Mouse (Mus musculus): ENCODE measurements around the gene Rbm33. TPM values are rescaled to one million over a fixed set of nuclear protein-coding genes. Genes with fewer than 3 reads are reported as not detected.

Rbm33 gene
- total RNA-seq (2014; rRNA removed), result 34.3 and 46.8 TPM in 2 replicates
- polyA plus RNA-seq (2015; fragmentation: Nextera tagmentation; extraction: Ambion mirVana), result 13.2 and 14.9 TPM in 2 replicates

DNA sequence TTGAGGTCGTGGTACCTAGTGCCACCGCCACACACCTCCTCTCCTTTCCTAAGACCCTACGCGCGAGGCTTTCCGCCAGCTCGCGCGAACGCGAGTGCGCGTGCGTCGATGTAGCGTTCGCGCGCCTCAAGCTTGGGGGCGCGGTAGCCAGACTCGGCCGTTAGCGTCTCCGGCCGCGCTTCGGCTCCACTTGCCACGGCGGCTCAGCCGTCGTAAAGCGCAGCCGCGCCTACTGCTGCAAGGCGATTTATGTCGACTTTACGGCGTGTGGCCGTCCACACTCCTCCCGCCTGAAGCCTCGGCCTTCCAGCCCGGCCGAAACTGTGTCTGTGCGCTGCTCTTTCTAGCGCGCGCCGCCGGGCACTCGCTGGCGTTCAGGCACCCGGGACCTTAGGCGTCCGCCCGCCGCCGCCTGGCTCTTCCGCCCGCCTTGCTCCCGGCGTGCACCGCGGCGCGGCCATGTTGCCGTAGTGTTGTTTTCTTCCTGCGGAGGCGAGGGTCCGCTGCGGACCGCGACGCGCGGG lies at the start of gene Rbm33:
Gene Rbm33, plus strand, starts transcription at position 400 of the 524 bp plus-strand sequence.
- H3K36me3 ChIP-seq (ENCODE audit: insufficient read depth, low read length), result no peaks in the 10 kb centered on the region
- ATAC-seq, result peak; percentile 95
- peak within 1 kb of the TSS; percentile 99 for H3K4me3 ChIP-seq (ENCODE audit: low read length)
- WGBS, result under 1% methylated on average over 76 of the region's 76 CpGs
- H3K4me2 ChIP-seq (ENCODE audit: low read depth, low read length), result peak within 1 kb of the TSS; percentile 80
- H3K4me1 ChIP-seq (ENCODE audit: insufficient read depth, low read length), result peaks cover 13% of the 10 kb centered on the region
- H3K9me3 ChIP-seq (ENCODE audit: low read length), result no peaks in the 10 kb centered on the region
- peak; percentile 98 for DNase-seq (ENCODE audit: low spot score)
- H3K9ac ChIP-seq (replicated peaks; ENCODE audit: low read length), result peak within 1 kb of the TSS; percentile 100
- TF ChIP-seq CTCF (IDR thresholded peaks at IDR 0.05; ENCODE audit: low read depth), result peak; percentile 27
- H3K27ac ChIP-seq, result peak within 1 kb of the TSS; percentile 100
- no peaks in the 10 kb centered on the region for H3K27me3 ChIP-seq (ENCODE audit: insufficient read depth, low read length)

DNA sequence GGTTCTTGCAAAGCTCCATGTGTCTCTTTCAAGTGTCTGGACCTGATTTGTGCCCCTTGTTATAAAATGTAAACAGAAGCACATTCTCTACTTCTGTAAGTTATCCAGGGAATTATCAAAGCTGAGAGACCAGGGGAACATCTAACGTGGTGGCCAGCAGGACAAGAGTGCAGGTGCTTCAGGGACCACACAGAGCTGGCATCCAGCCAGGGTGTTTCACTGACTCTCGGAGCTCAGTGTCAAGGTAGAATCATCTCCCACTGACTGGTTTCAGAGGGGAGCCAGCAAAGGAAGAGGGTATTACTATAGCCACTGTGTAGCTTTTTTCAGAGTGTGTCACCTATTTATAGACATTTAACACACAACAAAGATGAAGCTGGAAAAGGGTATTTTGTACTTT lies 49.3 kb upstream of the Rbm33 start:
- ATAC-seq, result no peak

DNA sequence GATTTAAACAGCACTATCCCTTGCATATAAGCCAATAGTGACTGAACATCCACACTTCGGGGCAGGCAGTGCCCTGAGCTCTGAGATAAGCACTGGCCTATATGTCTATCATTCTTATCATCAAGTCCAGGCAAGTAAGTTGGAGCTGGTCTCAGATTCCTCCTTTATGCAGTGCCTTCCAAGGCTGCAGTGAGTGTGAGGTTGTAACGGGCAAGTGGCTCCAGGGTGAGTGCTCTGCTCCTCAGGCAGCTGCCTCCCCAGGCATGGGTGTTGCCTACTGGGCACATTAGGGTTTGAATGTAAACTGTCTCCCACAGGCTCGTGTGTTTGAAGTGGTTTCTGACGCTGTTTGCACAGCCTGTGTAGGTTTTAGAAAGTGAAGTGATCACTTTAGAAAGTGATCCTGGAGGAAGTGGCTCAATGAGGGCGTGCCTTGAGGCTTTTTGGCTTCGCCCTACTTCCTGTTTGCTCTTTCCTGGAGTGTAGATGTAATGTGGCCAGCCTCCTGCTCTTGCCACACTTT lies 47.4 kb upstream of the Rbm33 start:
- Histone ChIP-seq H3K4me1 (ENCODE audit: insufficient read depth, low read length) (no peaks in the 10 kb centered on the region), H3K27me3 (ENCODE audit: insufficient read depth, low read length) (no peaks in the 10 kb centered on the region), H3K9me3 (ENCODE audit: low read length) (no peaks in the 10 kb centered on the region), H3K4me2 (ENCODE audit: low read depth, low read length) (no peak overlapping the region), H3K9ac (replicated peaks; ENCODE audit: low read length) (no peak overlapping the region), H3K36me3 (ENCODE audit: insufficient read depth, low read length) (no peaks in the 10 kb centered on the region), H3K27ac (no peak overlapping the region), H3K4me3 (ENCODE audit: low read length) (no peak overlapping the region)
- ATAC-seq, result no peak
- no peak for TF ChIP-seq CTCF (IDR thresholded peaks at IDR 0.05; ENCODE audit: low read depth)
- DNase-seq (ENCODE audit: low spot score), result no peak
- 68% methylated on average over 6 of the region's 6 CpGs for WGBS

More for the DNA sequence above, 49.3 kb upstream of the Rbm33 start:
- Histone ChIP-seq H3K4me1 (ENCODE audit: insufficient read depth, low read length) (0 out of 2 replicates have a peak, but pooled peaks cover 5% of the 10 kb centered on the region), H3K9ac (replicated peaks; ENCODE audit: low read length) (no peak overlapping the region), H3K27ac (no peak overlapping the region), H3K9me3 (ENCODE audit: low read length) (no peaks in the 10 kb centered on the region), H3K4me2 (ENCODE audit: low read depth, low read length) (no peak overlapping the region), H3K27me3 (ENCODE audit: insufficient read depth, low read length) (no peaks in the 10 kb centered on the region), H3K4me3 (ENCODE audit: low read length) (no peak overlapping the region), H3K36me3 (ENCODE audit: insufficient read depth, low read length) (no peaks in the 10 kb centered on the region)
- no peak for TF ChIP-seq CTCF (IDR thresholded peaks at IDR 0.05; ENCODE audit: low read depth)
- DNase-seq (ENCODE audit: low spot score), result no peak
- WGBS, result 24% methylated on average over 2 of the region's 2 CpGs

GRCm38 (mm10) chr5:28272836-28273235 lies 44.1 kb upstream of the Rbm33 start:
- DNase-seq (ENCODE audit: low spot score) (no peak), ATAC-seq (no peak)
- H3K27ac ChIP-seq, result no peak overlapping the region
- no peak for TF ChIP-seq CTCF (IDR thresholded peaks at IDR 0.05; ENCODE audit: low read depth)
- H3K4me1 ChIP-seq (ENCODE audit: insufficient read depth, low read length), result no peaks in the 10 kb centered on the region
- H3K9ac ChIP-seq (replicated peaks; ENCODE audit: low read length), result no peak overlapping the region
- H3K9me3 ChIP-seq (ENCODE audit: low read length), result no peaks in the 10 kb centered on the region
- no peaks in the 10 kb centered on the region for H3K27me3 ChIP-seq (ENCODE audit: insufficient read depth, low read length)
- 70% methylated on average over 2 of the region's 2 CpGs for WGBS
- H3K4me3 ChIP-seq (ENCODE audit: low read length), result no peak overlapping the region
- H3K36me3 ChIP-seq (ENCODE audit: insufficient read depth, low read length), result no peaks in the 10 kb centered on the region
- H3K4me2 ChIP-seq (ENCODE audit: low read depth, low read length), result no peak overlapping the region

DNA sequence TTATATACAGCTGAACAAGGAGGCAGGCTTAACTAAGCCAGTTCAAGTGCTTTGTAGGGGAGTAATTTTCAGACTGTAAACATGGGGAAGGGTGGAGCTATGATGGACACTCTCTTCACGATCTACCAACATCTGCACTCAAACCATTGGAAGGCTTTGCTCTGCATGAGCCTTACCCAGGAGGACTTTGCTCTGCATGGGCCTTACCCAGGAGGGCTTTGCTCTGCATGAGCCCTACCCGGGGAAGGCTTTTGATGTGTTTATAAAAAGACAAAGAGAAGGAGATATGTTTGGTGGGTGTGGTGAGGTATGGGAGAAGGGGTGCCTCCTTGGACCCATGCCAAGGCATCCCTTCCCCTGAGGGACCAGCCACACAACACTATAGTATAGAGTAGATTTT lies 39.6 kb upstream of the Rbm33 start:
- 62% methylated on average over 2 of the region's 2 CpGs for WGBS
- no peak overlapping the region for H3K9ac ChIP-seq (replicated peaks; ENCODE audit: low read length)
- no peaks in the 10 kb centered on the region for H3K4me1 ChIP-seq (ENCODE audit: insufficient read depth, low read length)
- H3K9me3 ChIP-seq (ENCODE audit: low read length), result no peaks in the 10 kb centered on the region
- TF ChIP-seq CTCF (IDR thresholded peaks at IDR 0.05; ENCODE audit: low read depth), result no peak
- no peaks in the 10 kb centered on the region for H3K27me3 ChIP-seq (ENCODE audit: insufficient read depth, low read length)
- H3K4me3 ChIP-seq (ENCODE audit: low read length), result no peak overlapping the region
- ATAC-seq (no peak), DNase-seq (ENCODE audit: low spot score) (no peak)
- H3K4me2 ChIP-seq (ENCODE audit: low read depth, low read length), result no peak overlapping the region
- no peak overlapping the region for H3K27ac ChIP-seq
- no peaks in the 10 kb centered on the region for H3K36me3 ChIP-seq (ENCODE audit: insufficient read depth, low read length)

- 43% methylated on average over 3 of the region's 3 CpGs for WGBS
- no peak overlapping the region for H3K27ac ChIP-seq
- H3K9ac ChIP-seq (replicated peaks; ENCODE audit: low read length), result no peak overlapping the region
- ATAC-seq, result no peak
- H3K4me2 ChIP-seq (ENCODE audit: low read depth, low read length), result no peak overlapping the region
- no peaks in the 10 kb centered on the region for H3K36me3 ChIP-seq (ENCODE audit: insufficient read depth, low read length)
- H3K9me3 ChIP-seq (ENCODE audit: low read length), result no peaks in the 10 kb centered on the region
- TF ChIP-seq CTCF (IDR thresholded peaks at IDR 0.05; ENCODE audit: low read depth), result no peak
- no peak overlapping the region for H3K4me3 ChIP-seq (ENCODE audit: low read length)
- no peaks in the 10 kb centered on the region for H3K4me1 ChIP-seq (ENCODE audit: insufficient read depth, low read length)
- H3K27me3 ChIP-seq (ENCODE audit: insufficient read depth, low read length), result no peaks in the 10 kb centered on the region
- no peak for DNase-seq (ENCODE audit: low spot score)
These were observed 27.8 kb upstream of the Rbm33 start for GRCm38 (mm10) chr5:28289111-28289510.

- H3K4me3 ChIP-seq (ENCODE audit: low read length), result no peak overlapping the region
- no peaks in the 10 kb centered on the region for H3K9me3 ChIP-seq (ENCODE audit: low read length)
- ATAC-seq, result no peak
- H3K4me1 ChIP-seq (ENCODE audit: insufficient read depth, low read length), result no peaks in the 10 kb centered on the region
- H3K9ac ChIP-seq (replicated peaks; ENCODE audit: low read length), result no peak overlapping the region
- DNase-seq (ENCODE audit: low spot score), result no peak
- H3K27me3 ChIP-seq (ENCODE audit: insufficient read depth, low read length), result no peaks in the 10 kb centered on the region
- 71% methylated on average over 1 of the region's 1 CpGs for WGBS
- no peaks in the 10 kb centered on the region for H3K36me3 ChIP-seq (ENCODE audit: insufficient read depth, low read length)
- no peak for TF ChIP-seq CTCF (IDR thresholded peaks at IDR 0.05; ENCODE audit: low read depth)
- no peak overlapping the region for H3K27ac ChIP-seq
- H3K4me2 ChIP-seq (ENCODE audit: low read depth, low read length), result no peak overlapping the region
These were observed 26.3 kb upstream of the Rbm33 start for GRCm38 (mm10) chr5:28290630-28291029.
